Mouse (Mus musculus) olfactory bulb, adult 2 months (tissue): ENCODE results near the gene Aldh4a1.

Experiments used
- CTCF ChIP-seq: fragments of 200-500 bp; IDR thresholded peaks from 2 replicates; pipeline ENCODE4 v1.5.1; 2012; ENCODE audit warnings: low read depth, mild to moderate bottlenecking, low read length, moderate library complexity; ENCODE audit not compliant: insufficient read depth
- POLR2A ChIP-seq: fragments of 200-500 bp; IDR thresholded peaks from 2 replicates; pipeline ENCODE4 v1.6.1; 2012; ENCODE audit warnings: mild to moderate bottlenecking, low read depth, low read length, moderate library complexity; ENCODE audit not compliant: insufficient read depth

DNA sequence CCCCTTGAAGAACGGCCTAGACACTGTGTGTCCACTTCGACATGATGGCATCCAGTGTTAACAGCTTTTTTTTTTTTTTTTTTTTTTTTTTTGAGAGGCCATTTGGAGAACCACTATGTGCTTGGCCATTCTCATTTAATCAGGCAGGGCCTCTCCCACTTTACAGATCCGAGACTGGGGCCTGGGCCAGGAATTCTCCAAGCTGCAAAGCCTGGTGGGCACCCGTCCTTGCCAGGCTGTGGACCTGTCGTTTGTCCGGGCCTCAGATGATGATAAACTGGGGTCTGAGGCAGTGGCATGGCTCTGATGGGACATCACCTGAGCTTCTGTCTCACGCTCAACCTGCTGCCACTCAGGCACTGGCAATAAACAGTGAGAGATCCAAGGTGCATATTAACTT, 29.8 kb upstream of the Aldh4a1 start:
- TF ChIP-seq CTCF = no peak
- no peak for TF ChIP-seq POLR2A
